Comparison of ENCODE assay signal across 17 mouse cellular contexts in the genomic region with DNA sequence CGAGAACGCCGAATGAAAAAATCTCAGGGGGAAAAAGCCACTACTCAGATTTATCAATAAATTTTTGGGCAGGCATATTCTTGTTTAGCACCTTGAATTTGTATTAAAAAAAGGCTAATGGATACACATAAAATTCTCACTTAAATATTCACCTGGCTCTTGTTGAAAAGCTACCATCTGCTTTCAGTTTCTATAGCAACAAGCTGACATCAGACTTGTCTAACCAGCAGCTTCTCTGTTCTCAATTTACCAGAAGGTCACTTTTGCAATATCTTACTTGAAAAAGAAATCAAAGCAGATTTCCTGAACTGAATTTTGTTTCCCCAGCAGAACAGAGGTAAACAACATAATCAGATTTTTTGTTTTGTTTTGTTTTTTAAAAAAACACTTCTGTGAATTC.
DNase-seq lines count a peak whose midpoint lies in the region; ATAC-seq and TF ChIP-seq lines count a peak whose summit lies in the region.
"Had no signal": no experiment of that assay in that cellular context is flagged by ENCODE, and none has a peak within 500 bp of the region (broad histone marks: within the 10 kb centered on the region; RNA-seq: fewer than 3 reads in every experiment).

No protein-coding gene starts in this region.

- H3K4me3 ChIP-seq in lung, embryonic 16.5 days (ENCODE audit: low read length): no peak overlapping the region
- peak overlapping the region; percentile 23; the same call in 1 of the 2 replicates for H3K4me3 ChIP-seq in cortical plate, adult 2 months (ENCODE audit: insufficient read depth, low read length)
- H3K4me3 ChIP-seq in limb, embryonic 13.5 days: no peak overlapping the region
- H3K4me3 ChIP-seq: heart, adult 2 months; neural tube, embryonic 12.5 days had no signal

- WGBS in lung, embryonic 16.5 days: 73% methylated on average over 3 of the region's 3 CpGs
- 57% methylated on average over 3 of the region's 3 CpGs for WGBS in limb, embryonic 13.5 days

- no peaks in the 10 kb centered on the region for H3K4me1 ChIP-seq in lung, embryonic 16.5 days (replicated peaks; ENCODE audit: control insufficient read depth, insufficient read depth, low read length)
- H3K4me1 ChIP-seq in cortical plate, adult 2 months (ENCODE audit: control insufficient read depth, insufficient read depth, low read length): no peaks in the 10 kb centered on the region
- peaks cover 30% of the 10 kb centered on the region for H3K4me1 ChIP-seq in limb, embryonic 13.5 days
- H3K4me1 ChIP-seq: neural tube, embryonic 12.5 days had no signal

- H3K27me3 ChIP-seq in lung, embryonic 16.5 days (ENCODE audit: control insufficient read depth, insufficient read depth, low read depth, low read length): no peaks in the 10 kb centered on the region
- no peaks in the 10 kb centered on the region for H3K27me3 ChIP-seq in limb, embryonic 13.5 days
- H3K27me3 ChIP-seq: neural tube, embryonic 12.5 days had no signal

- no peaks in the 10 kb centered on the region for H3K36me3 ChIP-seq in lung, embryonic 16.5 days (ENCODE audit: control insufficient read depth, insufficient read depth, low read length)
- H3K36me3 ChIP-seq in limb, embryonic 13.5 days: peaks cover 25% of the 10 kb centered on the region
- H3K36me3 ChIP-seq: neural tube, embryonic 12.5 days had no signal

- no peak overlapping the region for H3K27ac ChIP-seq in lung, embryonic 16.5 days (ENCODE audit: low read length)
- 0 out of 2 replicates have a peak overlapping the region, but pooled peaks have one; percentile 57 for H3K27ac ChIP-seq in cortical plate, adult 2 months (ENCODE audit: insufficient read depth, low read length)
- H3K27ac ChIP-seq in limb, embryonic 13.5 days: peak overlapping the region; percentile 67; the same call in 1 of the 2 replicates
- H3K27ac ChIP-seq: heart, adult 2 months; hindbrain, embryonic 14.5 days; neural tube, embryonic 12.5 days had no signal

- DNase-seq in frontal cortex, postnatal 25 days (ENCODE audit: low spot score in 2 of 2): no peak
- DNase-seq in lung, postnatal 36 days: no peak
- DNase-seq in testis, postnatal 10 days (ENCODE audit: low spot score): no peak
- DNase-seq: gastrocnemius, postnatal 10 days; heart, adult 2 months; kidney, adult 11 months; kidney, postnatal 14 days; spleen, adult 18-20 months; thymus, postnatal 14 days had no signal

- no peak overlapping the region for H3K9ac ChIP-seq in lung, embryonic 16.5 days (ENCODE audit: low read length)
- no peak overlapping the region for H3K9ac ChIP-seq in limb, embryonic 13.5 days
- H3K9ac ChIP-seq: hindbrain, embryonic 14.5 days; lung, embryonic 14.5 days; neural tube, embryonic 12.5 days had no signal

- no peak for TF ChIP-seq CTCF in cortical plate, adult 2 months (IDR thresholded peaks at IDR 0.05; ENCODE audit: extremely low read depth, insufficient read depth, low read length)

- H3K9me3 ChIP-seq in lung, embryonic 16.5 days (ENCODE audit: control insufficient read depth, low read length): no peaks in the 10 kb centered on the region
- no peaks in the 10 kb centered on the region for H3K9me3 ChIP-seq in limb, embryonic 13.5 days
- H3K9me3 ChIP-seq: neural tube, embryonic 12.5 days had no signal

- ATAC-seq in frontal cortex, adult (ENCODE audit: low TSS enrichment): peak; percentile 78; the same call in 1 of the 2 replicates
- no peak for ATAC-seq in lung, embryonic 16.5 days (ENCODE audit: low read depth)
- no peak for ATAC-seq in limb, embryonic 13.5 days (ENCODE audit: low FRiP score, low read depth)

- H3K4me2 ChIP-seq in lung, embryonic 16.5 days (ENCODE audit: low read depth, low read length): 0 out of 2 replicates have a peak overlapping the region, but pooled peaks have one; percentile 0
- H3K4me2 ChIP-seq in limb, embryonic 13.5 days (replicated peaks): no peak overlapping the region
- H3K4me2 ChIP-seq: hindbrain, embryonic 14.5 days; liver, embryonic 11.5 days; lung, embryonic 14.5 days; neural tube, embryonic 12.5 days had no signal

- no peak for TF ChIP-seq POLR2A in cortical plate, adult 2 months (IDR thresholded peaks at IDR 0.05; ENCODE audit: extremely low read depth, insufficient read depth, low read length)
